Mouse (Mus musculus) midbrain, postnatal 0 days (tissue): Measurements from ENCODE around the gene Gli2. TPM values are rescaled to one million over a fixed set of nuclear protein-coding genes. Genes with fewer than 3 reads are reported as not detected.

Experiments
- ATAC-seq: fragments of 200-750 bp; cut with Nextera tagmentation; 2 replicates; pipeline ENCODE4 v1.8.0; 2017; ENCODE audit warnings: moderate number of reproducible peaks, mild to moderate bottlenecking, moderate TSS enrichment, moderate library complexity; ENCODE audit not compliant: low FRiP score
- DNase-seq: peaks from one replicate; pipeline ENCODE4 v3.0.0-alpha.2; 2015; ENCODE audit warnings: low spot score
- H3K27ac ChIP-seq: fragments of 300-500 bp; sonication (generic); 2 replicates; pipeline ENCODE4 v1.5.1; 2014; ENCODE audit warnings: low read depth, mild to moderate bottlenecking, low read length, mixed read lengths
- H3K27me3 ChIP-seq: fragments of 300-500 bp; sonication (generic); 2 replicates; pipeline ENCODE4 v1.6.1; 2014; ENCODE audit warnings: low read length, control low read depth, mixed read lengths; ENCODE audit not compliant: insufficient read depth
- H3K36me3 ChIP-seq: fragments of 300-500 bp; sonication (generic); 2 replicates; pipeline ENCODE4 v1.6.1; 2014; ENCODE audit warnings: low read length, control low read depth, mixed read lengths; ENCODE audit not compliant: insufficient read depth
- H3K4me1 ChIP-seq: fragments of 300-500 bp; sonication (generic); 2 replicates; pipeline ENCODE4 v1.6.1; 2014; ENCODE audit warnings: mild to moderate bottlenecking, control low read depth, antibody characterized with exemption, low read length, mixed read lengths; ENCODE audit not compliant: insufficient read depth
- H3K4me2 ChIP-seq: fragments of 300-500 bp; sonication (generic); 2 replicates; pipeline ENCODE4 v1.6.1; 2014; ENCODE audit warnings: low read depth, mild to moderate bottlenecking, low read length, mixed read lengths; ENCODE audit not compliant: poor library complexity, severe bottlenecking
- H3K4me3 ChIP-seq: fragments of 300-500 bp; sonication (generic); 2 replicates; pipeline ENCODE4 v1.5.1; 2014; ENCODE audit warnings: low read depth, mild to moderate bottlenecking, low read length, moderate library complexity
- H3K9ac ChIP-seq: fragments of 300-500 bp; sonication (generic); replicated peaks from 2 replicates; pipeline ENCODE4 v1.6.1; 2014; ENCODE audit warnings: mild to moderate bottlenecking, low read length, moderate library complexity, mixed read lengths; ENCODE audit not compliant: poor library complexity, severe bottlenecking
- H3K9me3 ChIP-seq: fragments of 300-500 bp; sonication (generic); 2 replicates; pipeline ENCODE4 v1.6.1; 2016; ENCODE audit warnings: low read length, control low read depth
- CTCF ChIP-seq: IDR thresholded peaks from 2 replicates; pipeline ENCODE4 v1.5.1; 2016; ENCODE audit warnings: antibody characterized with exemption, mild to moderate bottlenecking
- WGBS: fragments of 180-500 bp; shearing (Covaris S2); extraction: QIAGEN DNeasy Blood & Tissue Kit; methylation state at CpG from one replicate; pipeline ENCODE4 v1.1.7; 2014; 5-methylcytosine and 5-hydroxymethylcytosine counted together
- polyA plus RNA-seq: library from polyadenylated mRNA; unstranded; fragments of >200 nt; fragmentation: Nextera tagmentation; extraction: Ambion mirVana; gene quantifications from 2 replicates; pipeline ENCODE4 v1.2.1, GENCODE M21; 2015
- total RNA-seq: library from RNA; depleted of rRNA; stranded (reverse); fragments of >200 nt; gene quantifications from 2 replicates; pipeline ENCODE4 v1.2.3, GENCODE M21; 2014

The Gli2 gene
- total and polyA plus RNA-seq, 2 experiments from 2014 or later = 0.84 to 4.7 TPM

DNA sequence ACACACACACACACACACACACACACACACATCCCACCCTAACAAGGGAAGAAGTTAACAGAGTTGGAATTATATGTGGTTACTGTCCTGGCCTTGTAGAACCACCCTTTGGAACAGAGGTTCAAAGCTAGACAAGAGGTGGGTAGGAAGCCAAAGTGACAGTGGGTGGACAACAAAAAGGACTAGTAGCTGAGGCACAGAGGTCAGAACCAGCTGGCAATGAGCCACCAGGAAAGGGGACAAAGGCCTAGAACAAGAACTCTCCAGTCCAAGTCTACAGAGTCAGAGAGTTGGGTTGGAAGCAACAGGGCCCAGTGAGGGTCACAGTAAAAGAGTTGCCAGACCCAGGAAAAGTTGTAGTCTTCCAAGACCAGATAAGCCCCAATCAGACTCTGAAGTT, 34.4 kb downstream of the Gli2 start:
- H3K9ac ChIP-seq = no peak overlapping the region
- 0 out of 2 replicates have a peak, but pooled peaks cover 3% of the 10 kb centered on the region for H3K4me1 ChIP-seq
- no peak for TF ChIP-seq CTCF
- DNase-seq (no peak), ATAC-seq (no peak)
- H3K4me2 ChIP-seq = no peak overlapping the region
- no peaks in the 10 kb centered on the region for H3K9me3 ChIP-seq
- H3K36me3 ChIP-seq = no peaks in the 10 kb centered on the region
- H3K27ac ChIP-seq = no peak overlapping the region
- H3K4me3 ChIP-seq = no peak overlapping the region
- H3K27me3 ChIP-seq = no peaks in the 10 kb centered on the region

DNA sequence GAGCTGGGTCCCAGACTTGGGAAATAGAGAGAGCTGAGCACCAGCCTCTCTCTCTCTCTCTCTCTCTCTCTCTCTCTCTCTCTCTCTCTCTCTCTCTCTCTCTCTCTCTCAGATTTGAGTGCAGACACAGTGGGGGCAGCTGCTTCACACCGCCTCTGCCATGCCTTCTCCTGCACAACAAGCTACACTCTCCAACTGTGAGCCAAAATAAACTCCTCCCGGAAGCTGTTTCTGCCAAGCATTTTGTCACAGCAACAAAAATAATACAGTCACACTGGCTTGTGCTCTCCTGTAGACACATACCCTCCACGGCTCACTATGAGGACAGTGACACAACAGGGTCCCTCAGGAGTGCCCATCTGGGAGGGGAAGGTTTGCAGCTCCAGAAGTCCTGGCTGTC, 36.6 kb downstream of the Gli2 start:
- Histone ChIP-seq H3K4me2 (no peak overlapping the region), H3K9me3 (no peaks in the 10 kb centered on the region), H3K27me3 (no peaks in the 10 kb centered on the region), H3K4me1 (no peaks in the 10 kb centered on the region), H3K36me3 (no peaks in the 10 kb centered on the region), H3K4me3 (no peak overlapping the region), H3K9ac (no peak overlapping the region), H3K27ac (no peak overlapping the region)
- ATAC-seq (no peak), DNase-seq (no peak)
- WGBS = 57% methylated on average over 2 of the region's 3 CpGs
- TF ChIP-seq CTCF = no peak

DNA sequence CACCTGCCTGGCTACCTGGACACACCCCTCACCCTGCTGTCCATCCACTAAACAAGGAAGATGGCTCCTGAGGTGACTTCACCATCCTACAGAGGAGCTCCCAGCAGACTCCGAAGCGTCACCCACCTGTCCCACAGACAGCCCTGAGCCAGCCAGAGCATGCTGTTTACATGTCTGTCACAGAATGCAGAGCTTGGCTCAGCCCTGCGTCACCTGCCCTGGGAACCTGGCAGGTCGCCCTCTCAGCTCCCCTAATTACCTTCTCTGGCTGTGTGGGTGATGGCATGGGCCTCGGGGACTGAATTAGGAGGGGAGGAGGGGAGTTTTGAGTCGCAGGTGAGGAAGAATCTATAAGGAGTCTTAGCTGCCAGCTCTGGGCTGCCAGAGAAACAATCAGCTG, 38.3 kb downstream of the Gli2 start:
- H3K9me3 ChIP-seq = no peaks in the 10 kb centered on the region
- H3K4me3 ChIP-seq = no peak overlapping the region
- DNase-seq (peak; percentile 21), ATAC-seq (no peak)
- no peaks in the 10 kb centered on the region for H3K4me1 ChIP-seq
- H3K27me3 ChIP-seq = no peaks in the 10 kb centered on the region
- TF ChIP-seq CTCF = no peak
- WGBS = 75% methylated on average over 6 of the region's 6 CpGs
- no peak overlapping the region for H3K27ac ChIP-seq
- no peaks in the 10 kb centered on the region for H3K36me3 ChIP-seq
- no peak overlapping the region for H3K9ac ChIP-seq
- H3K4me2 ChIP-seq = no peak overlapping the region

DNA sequence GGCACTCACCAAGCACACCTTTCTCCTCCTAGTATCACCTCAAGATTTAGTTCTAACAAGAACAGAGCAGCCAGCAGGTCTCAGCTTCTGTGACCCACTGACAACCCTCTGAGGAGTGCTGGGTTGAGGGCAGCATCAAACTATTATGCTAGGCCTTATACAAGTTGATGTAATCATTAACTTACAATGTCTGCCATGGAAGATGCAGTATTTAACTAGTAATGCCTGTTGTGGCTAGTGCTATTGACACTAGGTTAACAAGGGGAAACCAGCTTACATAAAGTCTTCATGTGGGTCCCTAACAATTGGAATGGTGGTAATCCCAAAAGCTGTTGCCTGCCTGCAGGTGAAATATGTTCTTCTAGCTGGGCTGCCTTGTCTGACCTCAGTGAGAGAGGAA, 44.5 kb downstream of the Gli2 start:
- H3K27ac ChIP-seq = no peak overlapping the region
- H3K4me1 ChIP-seq = no peaks in the 10 kb centered on the region
- ATAC-seq (no peak), DNase-seq (no peak)
- no peak overlapping the region for H3K9ac ChIP-seq
- TF ChIP-seq CTCF = no peak
- no peaks in the 10 kb centered on the region for H3K27me3 ChIP-seq
- no peaks in the 10 kb centered on the region for H3K36me3 ChIP-seq
- no peaks in the 10 kb centered on the region for H3K9me3 ChIP-seq
- no peak overlapping the region for H3K4me3 ChIP-seq
- H3K4me2 ChIP-seq = no peak overlapping the region

DNA sequence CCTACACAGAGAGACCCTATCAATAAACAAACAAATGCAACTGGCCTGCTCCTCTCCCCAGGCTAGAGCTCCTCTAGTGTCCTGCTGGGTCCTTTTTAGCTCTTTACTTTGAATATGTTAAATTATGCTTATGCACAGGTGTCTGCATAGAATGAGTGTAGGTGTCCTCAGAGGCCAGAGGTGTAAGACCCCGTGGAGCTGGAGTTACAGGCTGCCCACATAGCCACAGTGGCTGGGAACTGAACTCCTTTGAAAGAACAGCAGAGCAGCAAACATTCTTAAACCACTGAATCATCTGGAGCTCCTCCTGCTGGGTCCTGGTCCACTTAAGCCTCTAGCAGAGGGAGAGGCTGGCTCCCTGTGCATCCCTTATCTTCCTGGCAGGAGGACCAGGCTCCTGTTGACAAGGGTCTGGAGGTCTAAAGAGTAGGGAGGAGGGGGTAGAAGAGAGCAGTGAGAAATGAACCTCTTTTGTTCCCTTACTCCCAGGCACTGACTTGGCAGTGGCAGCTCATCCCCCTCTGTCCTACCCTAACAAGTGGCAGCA, 49.5 kb downstream of the Gli2 start:
- no peak overlapping the region for H3K4me3 ChIP-seq
- no peaks in the 10 kb centered on the region for H3K4me1 ChIP-seq
- no peak for TF ChIP-seq CTCF
- no peaks in the 10 kb centered on the region for H3K36me3 ChIP-seq
- no peak for ATAC-seq
- no peaks in the 10 kb centered on the region for H3K27me3 ChIP-seq
- no peak overlapping the region for H3K4me2 ChIP-seq
- 50% methylated on average over 1 of the region's 1 CpGs for WGBS
- no peak for DNase-seq
- no peak overlapping the region for H3K9ac ChIP-seq
- H3K27ac ChIP-seq = no peak overlapping the region
- H3K9me3 ChIP-seq = no peaks in the 10 kb centered on the region

DNA sequence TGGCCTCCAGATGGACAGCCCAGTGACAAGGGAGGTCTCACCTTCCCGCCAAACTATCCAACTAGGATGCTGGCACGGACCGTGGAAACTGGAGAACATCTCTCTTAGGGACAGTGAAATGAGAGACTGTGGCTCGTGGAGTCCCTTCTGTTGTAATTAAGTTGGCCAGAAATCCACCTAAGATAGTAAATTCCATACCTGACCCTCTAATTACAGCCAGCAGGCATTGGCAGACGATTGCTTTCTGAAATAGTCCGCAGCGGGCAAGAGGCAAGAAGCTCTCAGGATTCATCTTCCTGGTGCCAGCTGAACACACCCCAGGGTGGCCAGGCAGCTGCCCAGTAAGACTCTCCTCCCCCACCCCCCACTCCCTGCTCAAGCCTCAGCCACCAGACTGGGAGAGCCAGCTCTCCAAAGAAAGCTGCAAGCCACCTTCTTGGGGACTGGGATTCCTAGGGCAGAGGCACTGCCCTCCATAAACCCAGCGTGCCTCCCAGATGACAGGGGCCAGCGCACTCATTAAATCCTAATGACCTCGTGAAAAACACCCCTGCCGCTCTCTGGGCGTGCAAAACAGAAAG, 51.9 kb downstream of the Gli2 start:
- Histone ChIP-seq H3K36me3 (no peaks in the 10 kb centered on the region), H3K4me1 (no peaks in the 10 kb centered on the region), H3K9ac (no peak overlapping the region), H3K27ac (no peak overlapping the region), H3K9me3 (no peaks in the 10 kb centered on the region), H3K4me3 (no peak overlapping the region), H3K27me3 (no peaks in the 10 kb centered on the region), H3K4me2 (no peak overlapping the region)
- ATAC-seq (no peak; the same call in 1 of the 2 replicates), DNase-seq (peak; percentile 76)
- no peak for TF ChIP-seq CTCF
- 48% methylated on average over 12 of the region's 12 CpGs for WGBS
